Mouse (Mus musculus) midbrain, embryonic 11.5 days (tissue): ENCODE data around the gene Sod1. TPM values are rescaled to one million over a fixed set of nuclear protein-coding genes. Genes with fewer than 3 reads are reported as not detected.
"Not testable (repeated sequence)": the region's sequence is repeated elsewhere in the genome, so short reads cannot be mapped to it uniquely, and the experiment has no call there.

Experiments used
- ATAC-seq: fragments of 200-750 bp; cut with Nextera tagmentation; 2 replicates; pipeline ENCODE4 v1.8.0; 2017; ENCODE audit warnings: moderate TSS enrichment, moderate library complexity; ENCODE audit not compliant: low FRiP score
- DNase-seq: peaks from one replicate; pipeline ENCODE4 v3.0.0; 2015; ENCODE audit warnings: low spot score; ENCODE audit errors: missing footprints
- H3K27ac ChIP-seq: fragments of 300-500 bp; sonication (generic); 2 replicates; pipeline ENCODE4 v1.5.1; 2014; ENCODE audit warnings: low read depth, low read length
- H3K27me3 ChIP-seq: fragments of 300-500 bp; sonication (generic); 2 replicates; pipeline ENCODE4 v1.6.1; 2014; ENCODE audit warnings: mild to moderate bottlenecking, low read length, moderate library complexity, mixed read lengths; ENCODE audit not compliant: control insufficient read depth, insufficient read depth
- H3K36me3 ChIP-seq: fragments of 300-500 bp; sonication (generic); 2 replicates; pipeline ENCODE4 v1.6.1; 2014; ENCODE audit warnings: mild to moderate bottlenecking, low read length, moderate library complexity, mixed read lengths; ENCODE audit not compliant: control insufficient read depth, insufficient read depth
- H3K4me1 ChIP-seq: fragments of 300-500 bp; sonication (generic); 2 replicates; pipeline ENCODE4 v1.6.1; 2014; ENCODE audit warnings: low read length; ENCODE audit not compliant: control insufficient read depth, insufficient read depth
- H3K4me2 ChIP-seq: fragments of 300-500 bp; sonication (generic); 2 replicates; pipeline ENCODE4 v1.6.1; 2014; ENCODE audit warnings: mild to moderate bottlenecking, moderate library complexity
- H3K4me3 ChIP-seq: fragments of 300-500 bp; sonication (generic); 2 replicates; pipeline ENCODE4 v1.5.1; 2014; ENCODE audit warnings: low read depth, low read length
- H3K9ac ChIP-seq: fragments of 300-500 bp; sonication (generic); 2 replicates; pipeline ENCODE4 v1.6.1; 2014; ENCODE audit warnings: low read length
- H3K9me3 ChIP-seq: fragments of 300-500 bp; sonication (generic); 2 replicates; pipeline ENCODE4 v1.6.1; 2016; ENCODE audit warnings: low read length; ENCODE audit not compliant: control insufficient read depth
- WGBS: fragments of 180-500 bp; shearing (Covaris S2); extraction: QIAGEN DNeasy Blood & Tissue Kit; methylation state at CpG from one replicate; pipeline ENCODE4 v1.1.7; 2014; 5-methylcytosine and 5-hydroxymethylcytosine counted together
- polyA plus RNA-seq: library from polyadenylated mRNA; unstranded; fragments of >200 nt; fragmentation: Nextera tagmentation; extraction: Ambion mirVana; gene quantifications from 2 replicates; pipeline ENCODE4 v1.2.1, GENCODE M21; 2014

Gene Sod1
- polyA plus RNA-seq, 1 experiment from 2014 or later, result 1,097 TPM

GRCm38 (mm10) chr16:90203226-90203962 lies 17.2 kb upstream of the Sod1 start:
- DNase-seq, result no peak
- no peaks in the 10 kb centered on the region for H3K4me1 ChIP-seq
- H3K9ac ChIP-seq, result no peak overlapping the region
- ATAC-seq, result no peak
- no peaks in the 10 kb centered on the region for H3K9me3 ChIP-seq
- H3K4me3 ChIP-seq, result no peak overlapping the region
- no peak overlapping the region for H3K27ac ChIP-seq
- 87% methylated on average over 6 of the region's 6 CpGs for WGBS
- H3K4me2 ChIP-seq, result no peak overlapping the region
- H3K27me3 ChIP-seq, result no peaks in the 10 kb centered on the region
- no peaks in the 10 kb centered on the region for H3K36me3 ChIP-seq

GRCm38 (mm10) chr16:90204868-90205267 lies 15.7 kb upstream of the Sod1 start:
- Histone ChIP-seq H3K4me3 (no peak overlapping the region), H3K27ac (no peak overlapping the region), H3K36me3 (no peaks in the 10 kb centered on the region), H3K27me3 (no peaks in the 10 kb centered on the region), H3K9me3 (no peaks in the 10 kb centered on the region), H3K4me2 (no peak overlapping the region), H3K9ac (no peak overlapping the region), H3K4me1 (no peaks in the 10 kb centered on the region)
- ATAC-seq, result no peak
- WGBS, result 94% methylated on average over 2 of the region's 2 CpGs
- peak; percentile 33 for DNase-seq

GRCm38 (mm10) chr16:90208996-90209395 lies 11.6 kb upstream of the Sod1 start:
- Histone ChIP-seq H3K27ac (no peak overlapping the region), H3K36me3 (no peaks in the 10 kb centered on the region), H3K9ac (no peak overlapping the region), H3K4me2 (no peak overlapping the region), H3K27me3 (no peaks in the 10 kb centered on the region), H3K9me3 (no peaks in the 10 kb centered on the region), H3K4me1 (no peaks in the 10 kb centered on the region), H3K4me3 (no peak overlapping the region)
- 83% methylated on average over 3 of the region's 3 CpGs for WGBS
- DNase-seq, result peak; percentile 72
- no peak for ATAC-seq

- Histone ChIP-seq H3K4me2 (no peak overlapping the region), H3K4me3 (no peak overlapping the region), H3K36me3 (no peaks in the 10 kb centered on the region), H3K27me3 (no peaks in the 10 kb centered on the region), H3K9me3 (no peaks in the 10 kb centered on the region), H3K27ac (no peak overlapping the region), H3K9ac (no peak overlapping the region), H3K4me1 (no peaks in the 10 kb centered on the region)
- no peak for ATAC-seq
- WGBS, result 88% methylated on average over 10 of the region's 10 CpGs
- DNase-seq, result no peak
Measured at GRCm38 (mm10) chr16:90210717-90211116, 9.8 kb upstream of the Sod1 start.

GRCm38 (mm10) chr16:90211767-90212166 lies 8.8 kb upstream of the Sod1 start:
- Histone ChIP-seq H3K27me3 (no peaks in the 10 kb centered on the region), H3K4me1 (no peaks in the 10 kb centered on the region), H3K9me3 (no peaks in the 10 kb centered on the region), H3K9ac (no peak overlapping the region), H3K4me2 (no peak overlapping the region), H3K36me3 (no peaks in the 10 kb centered on the region), H3K27ac (no peak overlapping the region), H3K4me3 (no peak overlapping the region)
- no peak for ATAC-seq
- DNase-seq, result no peak
- 85% methylated on average over 8 of the region's 8 CpGs for WGBS

- Histone ChIP-seq H3K36me3 (no peaks in the 10 kb centered on the region), H3K4me2 (no peak overlapping the region), H3K9ac (no peak overlapping the region), H3K4me1 (no peaks in the 10 kb centered on the region), H3K27me3 (no peaks in the 10 kb centered on the region), H3K27ac (no peak overlapping the region), H3K9me3 (no peaks in the 10 kb centered on the region), H3K4me3 (no peak overlapping the region)
- DNase-seq, result peak; percentile 80
- WGBS, result 82% methylated on average over 12 of the region's 12 CpGs
- ATAC-seq, result no peak
Measured at GRCm38 (mm10) chr16:90213477-90214339, 6.8 kb upstream of the Sod1 start.

- Histone ChIP-seq H3K4me3 (no peak overlapping the region), H3K36me3 (no peaks in the 10 kb centered on the region), H3K4me1 (no peaks in the 10 kb centered on the region), H3K4me2 (no peak overlapping the region), H3K27ac (no peak overlapping the region), H3K9me3 (no peaks in the 10 kb centered on the region), H3K9ac (no peak overlapping the region), H3K27me3 (no peaks in the 10 kb centered on the region)
- no peak for ATAC-seq
- peak; percentile 35 for DNase-seq
- 90% methylated on average over 11 of the region's 11 CpGs for WGBS
Measured at GRCm38 (mm10) chr16:90214731-90215565, 5.6 kb upstream of the Sod1 start.

- H3K4me2 ChIP-seq, H3K36me3 ChIP-seq, H3K4me1 ChIP-seq, H3K9ac ChIP-seq, ATAC-seq, H3K27me3 ChIP-seq, H3K4me3 ChIP-seq, DNase-seq, H3K27ac ChIP-seq, H3K9me3 ChIP-seq: not testable (repeated sequence)
- 88% methylated on average over 5 of the region's 5 CpGs for WGBS
Measured at GRCm38 (mm10) chr16:90215879-90216278, 4.7 kb upstream of the Sod1 start.
